Mouse (Mus musculus): ENCODE measurements around the gene Fam171a1. TPM values are rescaled to one million over a fixed set of nuclear protein-coding genes. Genes with fewer than 3 reads are reported as not detected.
"Not testable (repeated sequence)": the region's sequence is repeated elsewhere in the genome, so short reads cannot be mapped to it uniquely, and the experiment has no call there.

The Fam171a1 gene
- polyA plus RNA-seq, 1 experiment from 2014 or later = 32.9 TPM

DNA sequence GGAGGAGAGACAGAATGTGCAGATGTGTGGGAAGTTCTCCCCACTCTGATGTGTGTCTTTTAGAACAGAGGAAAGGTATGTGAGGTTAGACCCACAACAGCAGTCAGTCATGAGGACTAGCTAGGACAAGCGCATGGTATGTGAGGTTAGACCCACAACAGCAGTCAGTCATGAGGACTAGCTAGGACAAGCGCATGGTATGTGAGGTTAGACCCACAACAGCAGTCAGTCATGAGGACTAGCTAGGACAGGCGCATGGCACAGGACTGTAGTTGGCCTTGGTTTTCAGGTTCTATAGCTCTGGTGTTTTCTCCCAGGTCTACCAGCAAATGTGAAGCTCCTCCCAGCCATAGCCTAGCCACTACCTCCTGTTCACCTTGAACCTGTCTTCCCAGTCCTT, 103.6 kb downstream of the Fam171a1 start:
- not testable (repeated sequence) for H3K9ac ChIP-seq; H3K9me3 ChIP-seq; H3K4me1 ChIP-seq; H3K4me2 ChIP-seq; H3K36me3 ChIP-seq; H3K27me3 ChIP-seq; ATAC-seq (ENCODE audit: insufficient number of reproducible peaks, low FRiP score, low TSS enrichment, low read depth); H3K4me3 ChIP-seq; H3K27ac ChIP-seq
- WGBS = 95% methylated on average over 3 of the region's 3 CpGs

DNA sequence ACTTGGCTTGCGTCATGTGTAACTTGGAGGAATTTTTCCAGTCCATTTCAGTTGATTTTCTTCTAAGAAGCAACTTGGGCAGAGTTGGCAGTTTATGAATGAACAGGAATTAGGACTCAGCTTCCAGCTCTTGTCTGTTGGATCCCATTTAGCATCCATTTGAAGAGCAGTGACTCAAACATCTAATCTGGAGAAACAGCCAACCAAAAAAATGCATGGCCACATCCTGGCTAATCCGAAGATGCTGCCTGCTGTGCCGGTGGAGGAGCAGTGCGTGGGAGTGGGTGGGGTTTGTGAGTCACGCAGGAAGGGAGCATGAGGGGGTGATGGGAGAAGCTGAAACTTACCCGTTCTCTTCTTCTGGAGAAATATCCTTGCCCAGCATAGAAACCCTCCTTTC, 104.2 kb downstream of the Fam171a1 start:
- no peaks in the 10 kb centered on the region for H3K27me3 ChIP-seq
- no peak overlapping the region for H3K4me2 ChIP-seq
- no peak overlapping the region for H3K27ac ChIP-seq
- no peak overlapping the region for H3K4me3 ChIP-seq
- H3K9ac ChIP-seq = no peak overlapping the region
- ATAC-seq (ENCODE audit: insufficient number of reproducible peaks, low FRiP score, low TSS enrichment, low read depth) = no peak
- no peaks in the 10 kb centered on the region for H3K4me1 ChIP-seq
- WGBS = 76% methylated on average over 6 of the region's 6 CpGs
- peaks cover 9% of the 10 kb centered on the region; the same call in 1 of the 2 replicates for H3K36me3 ChIP-seq
- H3K9me3 ChIP-seq = no peaks in the 10 kb centered on the region

DNA sequence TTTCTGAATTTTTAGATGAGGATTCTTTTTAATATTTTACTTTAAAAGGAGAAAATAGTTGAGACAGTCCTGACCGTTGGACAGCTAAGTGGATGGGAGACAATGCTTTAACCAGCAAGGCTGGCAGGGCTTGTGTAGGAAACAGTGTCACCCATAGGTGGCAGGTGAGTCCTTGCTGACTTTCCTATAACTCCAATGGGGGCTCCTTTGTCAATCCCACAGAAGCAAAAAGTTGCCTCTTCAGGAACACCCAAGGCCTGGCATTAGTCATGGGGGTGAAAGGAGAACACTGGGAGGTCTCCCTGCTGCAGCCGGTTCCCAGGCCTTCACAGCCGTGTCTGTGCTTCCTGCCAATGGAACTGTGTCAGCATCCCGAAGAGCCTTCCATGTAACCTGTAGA, 114.5 kb downstream of the Fam171a1 start:
- peaks cover 21% of the 10 kb centered on the region for H3K36me3 ChIP-seq
- no peaks in the 10 kb centered on the region for H3K9me3 ChIP-seq
- no peaks in the 10 kb centered on the region for H3K4me1 ChIP-seq
- no peak overlapping the region for H3K27ac ChIP-seq
- H3K9ac ChIP-seq = no peak overlapping the region
- no peak for ATAC-seq (ENCODE audit: insufficient number of reproducible peaks, low FRiP score, low TSS enrichment, low read depth)
- H3K4me3 ChIP-seq = no peak overlapping the region
- no peak overlapping the region for H3K4me2 ChIP-seq
- WGBS = 74% methylated on average over 4 of the region's 4 CpGs
- H3K27me3 ChIP-seq = no peaks in the 10 kb centered on the region

DNA sequence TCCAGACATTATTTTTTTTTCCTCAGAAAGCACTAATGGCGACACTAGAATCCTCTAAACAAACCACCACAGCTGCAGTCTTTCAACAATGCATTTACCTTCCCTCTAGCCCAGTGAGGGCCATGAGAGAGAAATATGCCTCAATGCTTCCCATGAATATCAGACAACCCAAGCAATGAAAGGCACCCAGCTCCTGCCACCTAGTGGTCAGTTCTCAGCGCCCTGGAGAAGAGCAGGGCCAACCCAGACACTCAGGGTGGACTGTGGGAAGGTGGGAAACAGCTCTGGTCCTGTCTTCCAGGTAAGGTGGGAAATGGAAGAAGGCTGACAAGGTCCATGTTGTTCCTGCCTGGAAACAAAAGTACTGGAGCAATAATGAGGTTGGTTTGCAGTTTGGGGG, 115.0 kb downstream of the Fam171a1 start:
- no peak overlapping the region for H3K4me2 ChIP-seq
- no peak overlapping the region for H3K9ac ChIP-seq
- H3K27ac ChIP-seq = no peak overlapping the region
- H3K9me3 ChIP-seq = no peaks in the 10 kb centered on the region
- peaks cover 21% of the 10 kb centered on the region for H3K36me3 ChIP-seq
- 19% methylated on average over 2 of the region's 2 CpGs for WGBS
- no peaks in the 10 kb centered on the region for H3K4me1 ChIP-seq
- H3K4me3 ChIP-seq = no peak overlapping the region
- no peaks in the 10 kb centered on the region for H3K27me3 ChIP-seq
- no peak for ATAC-seq (ENCODE audit: insufficient number of reproducible peaks, low FRiP score, low TSS enrichment, low read depth)

DNA sequence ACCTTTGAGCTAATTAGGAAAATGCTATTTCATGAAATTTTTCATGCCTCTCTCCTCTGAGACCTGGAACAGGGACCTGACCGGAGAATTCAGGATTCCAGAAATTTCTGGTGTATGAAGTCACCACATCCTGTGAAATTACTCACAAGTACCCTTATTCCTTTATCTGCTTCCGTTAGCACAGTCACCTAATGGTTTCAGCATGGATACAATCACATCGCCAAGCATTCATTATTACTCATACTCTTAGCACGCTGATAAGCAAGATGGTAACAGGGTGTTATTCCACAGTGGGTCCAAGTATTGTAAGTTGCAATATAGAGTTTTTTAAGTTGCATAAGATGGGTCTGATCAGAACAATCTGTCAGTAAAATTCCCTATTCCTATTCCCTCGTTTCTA, 125.2 kb downstream of the Fam171a1 start:
- H3K4me1 ChIP-seq = no peaks in the 10 kb centered on the region
- no peak overlapping the region for H3K4me3 ChIP-seq
- H3K4me2 ChIP-seq = no peak overlapping the region
- WGBS = 64% methylated on average over 5 of the region's 5 CpGs
- H3K27ac ChIP-seq = no peak overlapping the region
- no peaks in the 10 kb centered on the region for H3K27me3 ChIP-seq
- H3K36me3 ChIP-seq = no peaks in the 10 kb centered on the region
- no peak overlapping the region for H3K9ac ChIP-seq
- H3K9me3 ChIP-seq = no peaks in the 10 kb centered on the region
- no peak for ATAC-seq (ENCODE audit: insufficient number of reproducible peaks, low FRiP score, low TSS enrichment, low read depth)

DNA sequence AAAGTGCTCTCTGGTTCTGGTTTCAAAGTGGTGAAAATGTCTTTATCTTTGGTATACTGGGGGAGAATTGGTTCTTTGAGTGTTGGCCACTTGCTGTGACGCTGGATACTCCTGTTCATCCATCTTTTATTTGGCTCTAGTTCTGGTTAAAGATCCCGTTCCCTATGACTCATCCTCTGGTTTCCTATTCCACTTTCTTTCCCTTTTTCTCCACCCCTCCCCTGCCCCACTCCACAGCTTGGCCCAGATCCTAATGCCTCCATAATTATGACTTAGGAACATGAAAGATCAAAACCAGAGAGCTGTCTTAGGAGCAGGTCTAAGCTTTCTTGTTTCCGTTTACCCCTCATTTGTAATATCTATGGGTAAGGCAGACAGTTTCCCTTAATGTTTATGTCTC, 130.2 kb downstream of the Fam171a1 start:
- no peaks in the 10 kb centered on the region for H3K9me3 ChIP-seq
- H3K4me2 ChIP-seq = no peak overlapping the region
- no peak overlapping the region for H3K4me3 ChIP-seq
- H3K4me1 ChIP-seq = no peaks in the 10 kb centered on the region
- H3K27me3 ChIP-seq = no peaks in the 10 kb centered on the region
- no peak overlapping the region for H3K27ac ChIP-seq
- WGBS = 52% methylated on average over 3 of the region's 3 CpGs
- ATAC-seq (ENCODE audit: insufficient number of reproducible peaks, low FRiP score, low TSS enrichment, low read depth) = no peak
- H3K9ac ChIP-seq = no peak overlapping the region
- no peaks in the 10 kb centered on the region for H3K36me3 ChIP-seq

DNA sequence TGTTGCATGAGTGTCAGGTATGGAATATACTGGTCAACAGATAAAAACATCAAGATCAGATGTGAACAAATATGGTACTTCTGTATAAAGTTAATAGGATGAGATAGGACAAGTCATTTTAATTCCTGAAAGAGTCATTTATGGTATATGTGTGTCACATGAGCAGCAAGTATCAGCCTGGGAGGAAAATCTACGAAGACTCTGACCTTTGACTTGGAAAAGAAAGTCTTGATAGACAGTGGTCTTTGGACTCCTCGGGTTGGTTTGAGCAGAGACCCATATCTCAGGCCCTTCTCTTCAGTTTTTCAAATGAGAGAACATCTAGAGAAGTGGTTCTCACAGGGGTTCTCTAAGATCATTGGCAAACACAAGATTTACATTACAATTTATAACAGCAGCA, 137.3 kb downstream of the Fam171a1 start:
- WGBS = 82% methylated on average over 2 of the region's 2 CpGs
- no peak for ATAC-seq (ENCODE audit: insufficient number of reproducible peaks, low FRiP score, low TSS enrichment, low read depth)
- Histone ChIP-seq H3K27me3 (no peaks in the 10 kb centered on the region), H3K9me3 (no peaks in the 10 kb centered on the region), H3K27ac (no peak overlapping the region), H3K4me2 (no peak overlapping the region), H3K9ac (no peak overlapping the region), H3K4me3 (no peak overlapping the region), H3K4me1 (no peaks in the 10 kb centered on the region), H3K36me3 (no peaks in the 10 kb centered on the region)

DNA sequence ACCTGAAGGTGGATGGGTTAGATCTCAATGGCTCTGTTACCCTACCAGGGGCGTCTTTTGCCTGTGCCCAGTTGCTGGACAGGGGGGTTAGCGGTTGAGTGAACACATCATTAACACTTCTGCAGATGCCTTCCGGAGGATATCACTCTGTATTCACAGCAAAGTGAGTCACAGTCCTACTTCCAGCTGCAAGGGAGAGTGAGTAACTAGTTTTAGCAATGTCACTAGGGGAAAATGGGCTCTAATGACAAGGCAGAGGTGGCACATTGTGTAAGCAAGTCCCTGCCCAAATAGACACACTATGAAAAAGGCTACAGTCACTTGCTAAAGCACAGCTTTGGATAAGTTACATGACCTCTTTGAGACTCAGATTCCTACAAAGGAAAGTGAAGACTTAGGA, 152.4 kb downstream of the Fam171a1 start:
- WGBS = 80% methylated on average over 3 of the region's 3 CpGs
- Histone ChIP-seq H3K4me2 (no peak overlapping the region), H3K27ac (no peak overlapping the region), H3K9me3 (no peaks in the 10 kb centered on the region), H3K4me1 (no peaks in the 10 kb centered on the region), H3K27me3 (no peaks in the 10 kb centered on the region), H3K36me3 (no peaks in the 10 kb centered on the region), H3K9ac (no peak overlapping the region), H3K4me3 (no peak overlapping the region)
- no peak for ATAC-seq (ENCODE audit: insufficient number of reproducible peaks, low FRiP score, low TSS enrichment, low read depth)

DNA sequence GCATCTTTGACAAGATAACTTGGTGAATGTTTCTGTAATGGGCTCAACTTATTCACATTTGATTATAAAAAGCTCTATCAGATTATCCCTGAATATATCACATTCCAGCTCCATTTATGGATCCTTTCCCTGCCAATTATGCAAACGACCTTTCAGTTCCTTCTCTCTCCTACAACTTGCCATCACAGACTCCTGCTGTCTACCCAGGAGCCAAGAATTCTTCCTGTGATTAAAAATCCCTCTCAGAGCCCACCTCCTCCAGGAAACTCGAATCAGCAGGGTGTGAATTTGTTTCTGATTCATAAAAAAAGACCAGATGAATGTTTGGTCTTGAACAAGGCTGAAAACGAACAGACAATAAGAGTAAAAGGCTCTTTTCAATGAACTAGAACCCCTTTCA, 153.9 kb downstream of the Fam171a1 start:
- no peak overlapping the region for H3K4me2 ChIP-seq
- no peaks in the 10 kb centered on the region for H3K27me3 ChIP-seq
- H3K4me1 ChIP-seq = no peaks in the 10 kb centered on the region
- no peaks in the 10 kb centered on the region for H3K36me3 ChIP-seq
- H3K27ac ChIP-seq = no peak overlapping the region
- 28% methylated on average over 3 of the region's 3 CpGs for WGBS
- H3K9ac ChIP-seq = no peak overlapping the region
- no peak overlapping the region for H3K4me3 ChIP-seq
- no peak for ATAC-seq (ENCODE audit: insufficient number of reproducible peaks, low FRiP score, low TSS enrichment, low read depth)
- no peaks in the 10 kb centered on the region for H3K9me3 ChIP-seq

DNA sequence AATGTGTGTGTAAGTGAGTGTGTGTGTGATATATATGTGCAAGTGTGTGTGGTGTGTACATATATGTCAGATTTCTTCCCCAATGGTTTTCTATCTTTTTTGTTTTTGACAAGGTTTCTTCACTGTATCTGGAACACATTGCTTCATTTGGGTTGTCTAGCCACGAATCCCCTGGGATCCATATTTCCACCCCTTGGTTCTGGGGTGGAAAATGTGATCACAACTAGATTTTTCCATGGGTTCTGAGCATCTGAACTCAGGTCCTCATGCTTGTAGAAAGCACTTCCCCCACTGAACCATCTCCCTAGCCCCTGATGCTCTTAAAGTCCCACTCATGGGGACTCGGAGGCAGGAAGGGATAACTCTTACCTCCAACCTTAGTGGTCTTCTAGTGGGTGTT, 159.3 kb downstream of the Fam171a1 start:
- H3K4me3 ChIP-seq = no peak overlapping the region
- no peaks in the 10 kb centered on the region for H3K27me3 ChIP-seq
- ATAC-seq (ENCODE audit: insufficient number of reproducible peaks, low FRiP score, low TSS enrichment, low read depth) = no peak
- H3K9ac ChIP-seq = no peak overlapping the region
- no peak overlapping the region for H3K27ac ChIP-seq
- no peak overlapping the region for H3K4me2 ChIP-seq
- no peaks in the 10 kb centered on the region for H3K4me1 ChIP-seq
- 86% methylated on average over 2 of the region's 2 CpGs for WGBS
- no peaks in the 10 kb centered on the region for H3K36me3 ChIP-seq
- H3K9me3 ChIP-seq = no peaks in the 10 kb centered on the region

DNA sequence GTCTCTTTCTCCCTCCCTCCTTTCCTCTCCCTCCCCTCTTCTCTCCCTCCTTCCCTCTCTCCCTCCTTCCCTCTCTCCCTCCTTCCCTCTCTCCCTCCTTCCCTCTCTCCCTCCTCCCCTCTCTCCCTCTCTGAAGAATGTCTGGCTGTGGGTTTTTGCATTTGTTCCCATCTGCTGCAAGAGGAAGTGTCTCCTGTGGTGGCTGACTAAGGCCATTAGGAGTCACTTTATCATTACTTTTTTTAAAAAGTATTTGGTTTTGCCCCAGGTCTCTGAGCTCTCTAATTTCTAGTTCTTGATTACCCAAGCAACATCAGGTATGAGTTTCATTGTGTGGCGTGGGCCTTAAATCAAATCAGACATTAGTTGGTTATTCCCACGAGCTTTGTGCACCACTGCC, 162.1 kb downstream of the Fam171a1 start:
- Histone ChIP-seq H3K27ac (no peak overlapping the region), H3K9ac (no peak overlapping the region), H3K27me3 (no peaks in the 10 kb centered on the region), H3K4me1 (no peaks in the 10 kb centered on the region), H3K4me2 (no peak overlapping the region), H3K4me3 (no peak overlapping the region), H3K36me3 (no peaks in the 10 kb centered on the region), H3K9me3 (no peaks in the 10 kb centered on the region)
- no peak for ATAC-seq (ENCODE audit: insufficient number of reproducible peaks, low FRiP score, low TSS enrichment, low read depth)
- WGBS = 66% methylated on average over 2 of the region's 2 CpGs
